Mouse (Mus musculus): ENCODE data around the gene Alg13.

- no peak for TF ChIP-seq CTCF (IDR thresholded peaks at IDR 0.05; ENCODE audit: extremely low read depth, insufficient read depth, insufficient read length, insufficient replicate concordance)
- TF ChIP-seq POLR2A (IDR thresholded peaks at IDR 0.05; ENCODE audit: low read depth, low read length) = no peak
These were observed 768 bp downstream of the Alg13 start for GRCm38 (mm10) chrX:144318164-144318979.
